In genomic region chr17:26584558-26585136, GRCm38 (mm10) we compare ENCODE assay signal across 8 mouse cellular contexts. TPM values are rescaled to one million over a fixed set of nuclear protein-coding genes. Genes with fewer than 3 reads are reported as not detected.
DNase-seq lines count a peak whose midpoint lies in the region; ATAC-seq and TF ChIP-seq lines count a peak whose summit lies in the region.

No protein-coding gene starts in this region.

- H3K4me3 ChIP-seq in forebrain, postnatal 0 days (ENCODE audit: low read depth, low read length): no peak overlapping the region
- no peak overlapping the region for H3K4me3 ChIP-seq in hindbrain, embryonic 12.5 days
- no peak overlapping the region for H3K4me3 ChIP-seq in neural tube, embryonic 13.5 days

- no peaks in the 10 kb centered on the region for H3K9me3 ChIP-seq in forebrain, postnatal 0 days (ENCODE audit: low read length)
- H3K9me3 ChIP-seq in hindbrain, embryonic 12.5 days (replicated peaks): no peaks in the 10 kb centered on the region
- no peaks in the 10 kb centered on the region for H3K9me3 ChIP-seq in neural tube, embryonic 13.5 days

- intact Hi-C loops in left cerebral cortex, postnatal 36 days (cut with DNase I): no loop called here

- 54% methylated on average over 15 of the region's 15 CpGs for WGBS in forebrain, postnatal 0 days
- 51% methylated on average over 15 of the region's 15 CpGs for WGBS in hindbrain, embryonic 12.5 days
- 65% methylated on average over 15 of the region's 15 CpGs for WGBS in neural tube, embryonic 13.5 days

- peak; percentile 73 for ATAC-seq in forebrain, postnatal 0 days
- peak; percentile 73 for ATAC-seq in hindbrain, embryonic 12.5 days (ENCODE audit: low FRiP score)
- ATAC-seq in neural tube, embryonic 13.5 days (ENCODE audit: low read depth): peak; percentile 75

- H3K36me3 ChIP-seq in forebrain, postnatal 0 days (ENCODE audit: insufficient read depth): peaks cover 6% of the 10 kb centered on the region; the same call in 1 of the 2 replicates
- H3K36me3 ChIP-seq in hindbrain, embryonic 12.5 days: peaks cover 16% of the 10 kb centered on the region
- H3K36me3 ChIP-seq in neural tube, embryonic 13.5 days: peaks cover 15% of the 10 kb centered on the region; the same call in 1 of the 2 replicates

- H3K27ac ChIP-seq in forebrain, postnatal 0 days (ENCODE audit: low read depth, low read length): no peak overlapping the region
- H3K27ac ChIP-seq in hindbrain, embryonic 12.5 days: peak overlapping the region; percentile 55
- H3K27ac ChIP-seq in neural tube, embryonic 13.5 days (replicated peaks): peak overlapping the region; percentile 68

- DNase-seq in urinary bladder, postnatal 14 days (ENCODE audit: low spot score): peak; percentile 78
- no peak for DNase-seq in urinary bladder, adult 2 months (ENCODE audit: low spot score)
- DNase-seq in forebrain, postnatal 0 days: peak; percentile 23
- DNase-seq in liver: peak; percentile 54
- DNase-seq in spleen, postnatal 4 days (ENCODE audit: low spot score in 2 of 2): no peak
- no peak for DNase-seq in left cerebral cortex, postnatal 36 days (ENCODE audit: low spot score in 2 of 2)

- no peak for TF ChIP-seq CTCF in forebrain, postnatal 0 days (IDR thresholded peaks at IDR 0.05; ENCODE audit: low read depth)

- H3K4me1 ChIP-seq in forebrain, postnatal 0 days (ENCODE audit: insufficient read depth): no peaks in the 10 kb centered on the region; the same call in 1 of the 2 replicates
- H3K4me1 ChIP-seq in hindbrain, embryonic 12.5 days: peaks cover 17% of the 10 kb centered on the region
- peaks cover 39% of the 10 kb centered on the region for H3K4me1 ChIP-seq in neural tube, embryonic 13.5 days (replicated peaks)

- H3K4me2 ChIP-seq in forebrain, postnatal 0 days (ENCODE audit: low read depth): no peak overlapping the region
- peak overlapping the region; percentile 6; the same call in 1 of the 2 replicates for H3K4me2 ChIP-seq in hindbrain, embryonic 12.5 days (replicated peaks)
- 0 out of 2 replicates have a peak overlapping the region, but pooled peaks have one; percentile 2 for H3K4me2 ChIP-seq in neural tube, embryonic 13.5 days

- H3K27me3 ChIP-seq in forebrain, postnatal 0 days (ENCODE audit: insufficient read depth, low read length): no peaks in the 10 kb centered on the region
- no peaks in the 10 kb centered on the region for H3K27me3 ChIP-seq in hindbrain, embryonic 12.5 days
- no peaks in the 10 kb centered on the region for H3K27me3 ChIP-seq in neural tube, embryonic 13.5 days

- no peak overlapping the region for H3K9ac ChIP-seq in forebrain, postnatal 0 days
- no peak overlapping the region for H3K9ac ChIP-seq in hindbrain, embryonic 12.5 days
- H3K9ac ChIP-seq in neural tube, embryonic 13.5 days: 0 out of 2 replicates have a peak overlapping the region, but pooled peaks have one; percentile 12

RNA-seq across cellular contexts. Expression of gene Dusp1, which starts 22.7 kb away (rescaled TPM):
- polyA plus RNA-seq in urinary bladder, adult 2 months (2012; rRNA removed): 67.4 and 75.0 TPM in 2 replicates
- total RNA-seq in forebrain, postnatal 0 days (2014; rRNA removed): 32.7 and 41.0 TPM in 2 replicates
- 36.0 and 38.5 TPM in 2 replicates for polyA plus RNA-seq in forebrain, postnatal 0 days (2015; fragmentation: Nextera tagmentation; extraction: Ambion mirVana)
- polyA plus RNA-seq in hindbrain, embryonic 12.5 days (2016; fragmentation: Nextera tagmentation; extraction: Ambion mirVana): 33.0 and 38.5 TPM in 2 replicates
- 32.5 and 36.8 TPM in 2 replicates for polyA plus RNA-seq in neural tube, embryonic 13.5 days (2015; fragmentation: Nextera tagmentation; extraction: Ambion mirVana)
- 10 to 100 TPM; 25.0 to 66.5 TPM for total RNA-seq in left cerebral cortex, postnatal 36 days (2021)

RNA-seq across cellular contexts. Expression of gene Ergic1, which starts 23.4 kb away (rescaled TPM):
- polyA plus RNA-seq in urinary bladder, adult 2 months (2012; rRNA removed): 152 and 155 TPM in 2 replicates
- 137 and 186 TPM in 2 replicates for total RNA-seq in forebrain, postnatal 0 days (2014; rRNA removed)
- polyA plus RNA-seq in forebrain, postnatal 0 days (2015; fragmentation: Nextera tagmentation; extraction: Ambion mirVana): 103 and 106 TPM in 2 replicates
- polyA plus RNA-seq in hindbrain, embryonic 12.5 days (2016; fragmentation: Nextera tagmentation; extraction: Ambion mirVana): 85.3 and 90.3 TPM in 2 replicates
- polyA plus RNA-seq in neural tube, embryonic 13.5 days (2015; fragmentation: Nextera tagmentation; extraction: Ambion mirVana): 91.0 and 92.7 TPM in 2 replicates
- total RNA-seq in left cerebral cortex, postnatal 36 days (2021): 100 to 1,000 TPM; 154 TPM

Comparison
In these comparisons a context has a peak if more than half of its experiments do, and no peak if none do; other contexts are left out.
1. DNase-seq: peak in urinary bladder, postnatal 14 days (single experiment), forebrain, postnatal 0 days (single experiment) and liver (single experiment); none in urinary bladder, adult 2 months (single experiment), spleen, postnatal 4 days (0 of 2) and left cerebral cortex, postnatal 36 days (0 of 2).
2. Peak in every context shown above with its lines, with median percentiles within 50 percentile points of each other: ATAC-seq.